Mouse (Mus musculus): ENCODE results near the gene Gal3st3. TPM values are rescaled to one million over a fixed set of nuclear protein-coding genes. Genes with fewer than 3 reads are reported as not detected.

The Gal3st3 gene
- polyA plus RNA-seq, 1 experiment from 2014 or later: 15.6 TPM

DNA sequence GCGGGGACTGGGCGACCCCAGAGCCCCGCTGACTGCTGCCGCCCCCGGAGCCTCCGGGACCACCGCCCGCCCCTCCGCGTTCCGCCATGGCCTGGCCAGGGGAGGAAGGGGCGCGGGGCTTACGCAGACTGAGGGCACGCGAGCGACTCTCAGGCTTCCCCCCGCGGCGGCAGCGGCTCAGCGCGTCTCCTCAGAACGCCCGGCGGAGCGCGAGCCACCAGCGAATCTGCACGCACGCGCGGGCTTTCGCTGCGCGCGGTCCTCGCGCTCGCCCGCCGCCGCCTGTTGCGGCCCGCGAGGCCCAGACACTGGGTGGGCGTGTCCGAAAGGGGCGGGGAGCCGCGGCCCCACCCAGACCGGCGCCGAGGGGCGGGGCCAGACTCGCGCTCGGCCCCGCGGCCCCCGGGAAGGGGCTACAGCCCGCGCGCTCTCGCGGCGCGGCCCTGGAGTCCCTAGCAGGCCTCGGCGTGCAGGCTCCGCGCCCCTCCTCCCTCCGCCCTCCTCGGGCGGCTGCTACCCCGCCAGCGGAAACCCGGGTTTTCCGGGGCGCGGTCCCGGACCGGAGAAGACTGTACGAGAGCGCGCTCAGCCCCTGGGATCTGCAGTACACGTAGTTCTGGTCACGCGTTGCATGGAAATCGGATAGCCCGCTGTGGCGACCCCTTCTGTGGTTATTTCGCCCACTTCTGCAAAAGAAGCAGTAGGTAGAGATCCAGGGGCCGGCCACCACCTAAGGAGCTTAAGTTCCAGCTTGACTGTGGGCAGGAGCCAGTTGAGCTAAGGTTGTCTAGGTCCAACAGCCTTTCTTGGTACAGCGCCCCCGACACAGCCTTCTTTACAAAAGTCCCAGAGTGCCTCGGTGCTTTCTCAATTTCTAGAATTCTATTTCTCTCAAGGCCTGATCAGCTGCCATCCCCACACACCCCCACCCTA, 25.1 kb upstream of the Gal3st3 start, which contains the start of gene Pacs1:
Gene Pacs1 (minus strand): TSS at position 319 of the 933 bp plus-strand sequence.
- DNase-seq (ENCODE audit: low spot score, missing footprints): peak; percentile 99
- no peaks in the 10 kb centered on the region for H3K27me3 ChIP-seq (ENCODE audit: control insufficient read depth, insufficient read depth, low read length)
- peak; percentile 91 for ATAC-seq (ENCODE audit: low FRiP score)
- H3K9ac ChIP-seq (ENCODE audit: low read length): peak within 1 kb of the TSS; percentile 92
- H3K4me1 ChIP-seq (ENCODE audit: control insufficient read depth, insufficient read depth, low read length): peaks cover 12% of the 10 kb centered on the region
- peak within 1 kb of the TSS; percentile 95 for H3K4me2 ChIP-seq
- H3K36me3 ChIP-seq (ENCODE audit: control insufficient read depth, insufficient read depth, low read length): peaks cover 17% of the 10 kb centered on the region
- no peaks in the 10 kb centered on the region for H3K9me3 ChIP-seq (ENCODE audit: control insufficient read depth, low read length)
- peak within 1 kb of the TSS; percentile 74 for H3K27ac ChIP-seq (ENCODE audit: low read depth, low read length)
- H3K4me3 ChIP-seq (ENCODE audit: low read depth, low read length): peak within 1 kb of the TSS; percentile 91
- 1% methylated on average over 86 of the region's 97 CpGs for WGBS

DNA sequence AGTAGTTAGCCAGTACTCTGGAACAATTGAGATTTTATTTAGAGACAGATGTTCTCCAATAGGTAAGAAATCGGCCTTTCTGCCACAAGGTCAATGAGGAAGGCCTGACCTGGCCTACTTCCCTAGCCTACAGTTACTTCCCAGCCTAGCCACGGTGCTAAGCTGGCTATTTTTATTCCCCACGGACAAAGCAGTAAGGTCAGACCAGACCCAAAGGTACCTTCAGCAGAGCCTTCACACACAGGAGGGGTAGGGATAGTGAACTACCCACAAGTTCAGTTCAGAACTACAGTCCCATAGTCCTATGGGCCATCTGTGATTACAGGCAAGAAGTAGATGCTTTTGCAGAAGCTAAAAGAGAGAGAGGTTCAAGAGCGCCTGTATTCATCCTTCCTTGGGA, 24.2 kb upstream of the Gal3st3 start:
- Histone ChIP-seq H3K9ac (ENCODE audit: low read length) (no peak overlapping the region), H3K27ac (ENCODE audit: low read depth, low read length) (no peak overlapping the region; the same call in 1 of the 2 replicates), H3K27me3 (ENCODE audit: control insufficient read depth, insufficient read depth, low read length) (no peaks in the 10 kb centered on the region), H3K4me1 (ENCODE audit: control insufficient read depth, insufficient read depth, low read length) (peaks cover 12% of the 10 kb centered on the region), H3K4me3 (ENCODE audit: low read depth, low read length) (no peak overlapping the region), H3K9me3 (ENCODE audit: control insufficient read depth, low read length) (no peaks in the 10 kb centered on the region), H3K4me2 (no peak overlapping the region), H3K36me3 (ENCODE audit: control insufficient read depth, insufficient read depth, low read length) (peaks cover 25% of the 10 kb centered on the region)
- ATAC-seq (ENCODE audit: low FRiP score) (no peak), DNase-seq (ENCODE audit: low spot score, missing footprints) (no peak)
- 78% methylated on average over 4 of the region's 4 CpGs for WGBS

- peaks cover 12% of the 10 kb centered on the region for H3K4me1 ChIP-seq (ENCODE audit: control insufficient read depth, insufficient read depth, low read length)
- H3K4me3 ChIP-seq (ENCODE audit: low read depth, low read length): no peak overlapping the region
- peaks cover 32% of the 10 kb centered on the region for H3K36me3 ChIP-seq (ENCODE audit: control insufficient read depth, insufficient read depth, low read length)
- no peak for ATAC-seq (ENCODE audit: low FRiP score)
- 96% methylated on average over 13 of the region's 13 CpGs for WGBS
- no peak overlapping the region for H3K27ac ChIP-seq (ENCODE audit: low read depth, low read length)
- no peaks in the 10 kb centered on the region for H3K27me3 ChIP-seq (ENCODE audit: control insufficient read depth, insufficient read depth, low read length)
- no peak overlapping the region for H3K4me2 ChIP-seq
- no peak overlapping the region for H3K9ac ChIP-seq (ENCODE audit: low read length)
- DNase-seq (ENCODE audit: low spot score, missing footprints): no peak
- no peaks in the 10 kb centered on the region for H3K9me3 ChIP-seq (ENCODE audit: control insufficient read depth, low read length)
These were observed 23.5 kb upstream of the Gal3st3 start for GRCm38 (mm10) chr19:5274641-5275040.

DNA sequence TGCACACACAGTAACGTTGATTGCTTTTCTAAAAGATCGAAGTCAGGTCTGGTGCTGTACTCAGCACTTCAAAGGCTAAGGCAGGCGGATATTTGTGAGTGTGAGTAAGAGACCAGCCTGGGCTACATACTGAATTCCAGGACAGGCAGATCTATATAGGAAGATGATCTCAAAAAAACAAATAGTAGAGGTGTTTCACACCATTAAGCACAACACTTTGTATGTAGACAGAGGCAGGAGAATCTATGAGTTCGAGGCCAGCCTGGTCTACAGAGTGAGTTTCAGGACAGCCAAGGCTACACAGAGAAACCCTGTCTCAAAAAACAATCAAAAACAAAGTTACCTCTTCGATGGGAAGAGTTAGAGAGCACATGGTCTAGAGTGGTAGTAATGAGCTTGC, 22.4 kb upstream of the Gal3st3 start:
- no peak for ATAC-seq (ENCODE audit: low FRiP score)
- no peak overlapping the region for H3K4me3 ChIP-seq (ENCODE audit: low read depth, low read length)
- no peak overlapping the region for H3K9ac ChIP-seq (ENCODE audit: low read length)
- 95% methylated on average over 5 of the region's 5 CpGs for WGBS
- H3K4me2 ChIP-seq: no peak overlapping the region
- no peaks in the 10 kb centered on the region for H3K9me3 ChIP-seq (ENCODE audit: control insufficient read depth, low read length)
- H3K27me3 ChIP-seq (ENCODE audit: control insufficient read depth, insufficient read depth, low read length): no peaks in the 10 kb centered on the region
- peak; percentile 75 for DNase-seq (ENCODE audit: low spot score, missing footprints)
- peaks cover 12% of the 10 kb centered on the region for H3K4me1 ChIP-seq (ENCODE audit: control insufficient read depth, insufficient read depth, low read length)
- H3K27ac ChIP-seq (ENCODE audit: low read depth, low read length): no peak overlapping the region
- H3K36me3 ChIP-seq (ENCODE audit: control insufficient read depth, insufficient read depth, low read length): peaks cover 34% of the 10 kb centered on the region

- 96% methylated on average over 2 of the region's 2 CpGs for WGBS
- no peak overlapping the region for H3K4me2 ChIP-seq
- ATAC-seq (ENCODE audit: low FRiP score) (no peak), DNase-seq (ENCODE audit: low spot score, missing footprints) (no peak)
- H3K27me3 ChIP-seq (ENCODE audit: control insufficient read depth, insufficient read depth, low read length): no peaks in the 10 kb centered on the region
- H3K27ac ChIP-seq (ENCODE audit: low read depth, low read length): no peak overlapping the region
- H3K36me3 ChIP-seq (ENCODE audit: control insufficient read depth, insufficient read depth, low read length): peaks cover 34% of the 10 kb centered on the region
- H3K4me3 ChIP-seq (ENCODE audit: low read depth, low read length): no peak overlapping the region
- H3K9me3 ChIP-seq (ENCODE audit: control insufficient read depth, low read length): no peaks in the 10 kb centered on the region
- H3K4me1 ChIP-seq (ENCODE audit: control insufficient read depth, insufficient read depth, low read length): peaks cover 7% of the 10 kb centered on the region
- H3K9ac ChIP-seq (ENCODE audit: low read length): no peak overlapping the region
These were observed 21.6 kb upstream of the Gal3st3 start for GRCm38 (mm10) chr19:5276531-5276930.

- Histone ChIP-seq H3K4me1 (ENCODE audit: control insufficient read depth, insufficient read depth, low read length) (peaks cover 1% of the 10 kb centered on the region), H3K4me3 (ENCODE audit: low read depth, low read length) (no peak overlapping the region), H3K27me3 (ENCODE audit: control insufficient read depth, insufficient read depth, low read length) (no peaks in the 10 kb centered on the region), H3K36me3 (ENCODE audit: control insufficient read depth, insufficient read depth, low read length) (peaks cover 34% of the 10 kb centered on the region), H3K9me3 (ENCODE audit: control insufficient read depth, low read length) (no peaks in the 10 kb centered on the region), H3K9ac (ENCODE audit: low read length) (no peak overlapping the region), H3K4me2 (no peak overlapping the region), H3K27ac (ENCODE audit: low read depth, low read length) (no peak overlapping the region)
- ATAC-seq (ENCODE audit: low FRiP score): no peak
- no peak for DNase-seq (ENCODE audit: low spot score, missing footprints)
- 79% methylated on average over 3 of the region's 3 CpGs for WGBS
These were observed 21.0 kb upstream of the Gal3st3 start for GRCm38 (mm10) chr19:5277140-5277539.

DNA sequence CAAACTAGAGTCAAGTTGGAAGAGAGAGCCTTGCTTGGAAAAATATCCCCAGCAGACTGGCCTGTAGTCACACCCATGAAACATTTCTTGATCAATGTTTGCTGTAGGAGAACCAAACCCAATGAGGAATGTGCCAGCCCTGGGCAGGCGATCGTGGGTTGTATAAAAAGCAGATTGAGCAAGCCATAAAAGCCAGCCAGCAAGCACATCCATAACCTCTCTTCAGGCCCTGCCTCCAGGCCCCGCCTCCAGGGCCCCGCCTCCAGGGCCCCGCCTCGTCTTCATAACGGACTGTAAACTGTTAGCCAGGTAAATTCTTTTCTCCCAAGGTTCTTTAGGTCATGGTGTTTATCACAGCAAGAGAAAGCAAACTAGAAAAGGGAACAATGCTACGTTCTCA, 19.8 kb upstream of the Gal3st3 start:
- no peaks in the 10 kb centered on the region for H3K27me3 ChIP-seq (ENCODE audit: control insufficient read depth, insufficient read depth, low read length)
- H3K9ac ChIP-seq (ENCODE audit: low read length): no peak overlapping the region
- WGBS: 93% methylated on average over 8 of the region's 8 CpGs
- ATAC-seq (ENCODE audit: low FRiP score): no peak
- no peaks in the 10 kb centered on the region for H3K9me3 ChIP-seq (ENCODE audit: control insufficient read depth, low read length)
- DNase-seq (ENCODE audit: low spot score, missing footprints): no peak
- H3K4me3 ChIP-seq (ENCODE audit: low read depth, low read length): no peak overlapping the region
- no peak overlapping the region for H3K27ac ChIP-seq (ENCODE audit: low read depth, low read length)
- peaks cover 34% of the 10 kb centered on the region for H3K36me3 ChIP-seq (ENCODE audit: control insufficient read depth, insufficient read depth, low read length)
- H3K4me2 ChIP-seq: no peak overlapping the region
- H3K4me1 ChIP-seq (ENCODE audit: control insufficient read depth, insufficient read depth, low read length): no peaks in the 10 kb centered on the region

GRCm38 (mm10) chr19:5294972-5295735, 3.0 kb upstream of the Gal3st3 start, which contains the start of gene Sf3b2:
Sf3b2 (minus strand) TSS chr19:5295455.
- Histone ChIP-seq H3K4me2 (peak within 1 kb of the TSS; percentile 70), H3K36me3 (ENCODE audit: control insufficient read depth, insufficient read depth, low read length) (peaks cover 22% of the 10 kb centered on the region), H3K27ac (ENCODE audit: low read depth, low read length) (peak within 1 kb of the TSS; percentile 72; the same call in 1 of the 2 replicates), H3K9me3 (ENCODE audit: control insufficient read depth, low read length) (no peaks in the 10 kb centered on the region), H3K27me3 (ENCODE audit: control insufficient read depth, insufficient read depth, low read length) (no peaks in the 10 kb centered on the region), H3K4me3 (ENCODE audit: low read depth, low read length) (peak within 1 kb of the TSS; percentile 60), H3K4me1 (ENCODE audit: control insufficient read depth, insufficient read depth, low read length) (peaks cover 19% of the 10 kb centered on the region), H3K9ac (ENCODE audit: low read length) (peak within 1 kb of the TSS; percentile 82)
- peak; percentile 95 for ATAC-seq (ENCODE audit: low FRiP score)
- under 1% methylated on average over 46 of the region's 46 CpGs for whole genome bisulfite sequencing
- DNase-seq (ENCODE audit: low spot score, missing footprints): peak; percentile 99

GRCm38 (mm10) chr19:5295736-5296075, 2.4 kb upstream of the Gal3st3 start:
- peaks cover 19% of the 10 kb centered on the region for H3K4me1 ChIP-seq (ENCODE audit: control insufficient read depth, insufficient read depth, low read length)
- peak overlapping the region; percentile 50 for H3K4me2 ChIP-seq
- H3K9me3 ChIP-seq (ENCODE audit: control insufficient read depth, low read length): no peaks in the 10 kb centered on the region
- H3K4me3 ChIP-seq (ENCODE audit: low read depth, low read length): peak overlapping the region; percentile 60
- ATAC-seq (ENCODE audit: low FRiP score) (peak; percentile 60), DNase-seq (ENCODE audit: low spot score, missing footprints) (no peak)
- WGBS: 7% methylated on average over 13 of the region's 13 CpGs
- H3K36me3 ChIP-seq (ENCODE audit: control insufficient read depth, insufficient read depth, low read length): peaks cover 16% of the 10 kb centered on the region
- H3K27ac ChIP-seq (ENCODE audit: low read depth, low read length): peak overlapping the region; percentile 72; the same call in 1 of the 2 replicates
- no peaks in the 10 kb centered on the region for H3K27me3 ChIP-seq (ENCODE audit: control insufficient read depth, insufficient read depth, low read length)
- peak overlapping the region; percentile 82 for H3K9ac ChIP-seq (ENCODE audit: low read length)
